Mouse (Mus musculus) forelimb bud, embryonic 11.5 days (tissue): ENCODE measurements around the gene AI481877.

Experiments
- DNase-seq: peaks from one replicate; pipeline ENCODE4 v3.0.0-alpha.2; 2012; ENCODE audit warnings: low read depth, low spot score

The AI481877 gene

GRCm38 (mm10) chr4:59034918-59035785 is 103.6 kb downstream of the AI481877 start, which contains the start of gene Gng10:
TSS of gene Gng10 (plus strand) at chr4:59035088.
- DNase-seq, result peak; percentile 25

DNA sequence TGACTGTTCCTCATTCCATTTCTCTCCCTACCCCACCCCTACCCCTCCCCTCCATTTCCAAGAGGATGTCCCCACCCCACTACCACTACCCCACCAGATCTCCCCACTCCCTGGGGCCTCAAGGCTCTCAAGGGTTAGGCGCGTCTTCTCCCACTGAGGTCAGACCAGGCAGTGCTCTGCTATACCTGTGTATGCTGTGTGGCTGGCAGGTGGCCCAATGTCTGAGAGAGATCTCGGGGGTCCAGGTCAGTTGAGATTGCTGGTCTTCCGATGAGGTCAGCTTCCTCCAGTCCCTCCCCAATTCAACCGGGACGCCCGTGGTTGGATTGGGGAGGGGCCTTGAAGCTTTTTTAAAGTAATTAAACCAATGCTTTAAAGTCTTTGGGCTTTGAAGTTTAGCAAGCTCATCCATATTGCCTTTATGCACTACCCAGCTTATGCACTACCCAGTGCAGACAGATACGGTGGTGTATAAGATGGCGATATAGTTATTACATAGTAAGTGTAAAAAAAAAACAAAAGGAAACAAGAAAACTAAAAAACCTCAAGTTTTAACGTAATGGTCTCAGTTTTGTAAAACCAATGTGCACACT is 104.4 kb downstream of the AI481877 start:
- no peak for DNase-seq

DNA sequence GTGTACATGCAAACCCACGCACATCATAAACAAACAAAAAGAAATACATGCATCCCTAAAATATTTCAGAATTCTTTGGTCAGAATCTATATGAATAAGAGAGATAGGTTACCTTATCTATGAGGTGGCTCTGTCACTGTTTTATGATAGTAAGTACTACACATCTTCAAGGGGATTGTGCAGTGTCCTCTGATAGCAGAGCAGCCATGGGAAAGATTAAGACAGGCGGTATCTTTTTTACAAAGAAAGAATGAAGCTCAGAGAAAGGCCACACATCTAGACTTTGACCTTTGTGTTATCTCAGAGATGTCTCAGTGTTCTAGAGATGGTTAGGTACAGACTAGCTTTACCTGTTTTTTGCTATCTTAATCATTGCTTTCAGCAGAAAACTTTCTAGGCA is 121.9 kb downstream of the AI481877 start:
- DNase-seq, result no peak

DNA sequence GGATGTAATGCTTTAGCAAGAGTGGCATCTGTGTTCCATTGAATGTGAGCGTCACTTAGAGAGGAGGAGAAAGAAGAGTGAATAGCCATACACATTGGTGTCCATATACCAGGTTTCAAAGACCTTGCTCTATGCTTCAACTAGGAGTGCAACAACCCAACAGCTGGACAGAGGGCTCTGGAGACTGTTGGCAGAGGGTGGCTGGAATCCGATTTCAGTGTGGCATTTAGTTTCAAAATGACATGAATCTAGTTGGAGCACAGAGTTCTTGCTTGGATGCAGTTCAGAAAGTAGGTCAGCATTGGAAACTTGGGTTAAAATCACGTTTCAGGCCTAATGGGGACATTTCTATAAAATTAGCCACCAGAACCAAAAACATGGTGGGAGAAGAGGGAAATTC is 123.6 kb downstream of the AI481877 start:
- no peak for DNase-seq

DNA sequence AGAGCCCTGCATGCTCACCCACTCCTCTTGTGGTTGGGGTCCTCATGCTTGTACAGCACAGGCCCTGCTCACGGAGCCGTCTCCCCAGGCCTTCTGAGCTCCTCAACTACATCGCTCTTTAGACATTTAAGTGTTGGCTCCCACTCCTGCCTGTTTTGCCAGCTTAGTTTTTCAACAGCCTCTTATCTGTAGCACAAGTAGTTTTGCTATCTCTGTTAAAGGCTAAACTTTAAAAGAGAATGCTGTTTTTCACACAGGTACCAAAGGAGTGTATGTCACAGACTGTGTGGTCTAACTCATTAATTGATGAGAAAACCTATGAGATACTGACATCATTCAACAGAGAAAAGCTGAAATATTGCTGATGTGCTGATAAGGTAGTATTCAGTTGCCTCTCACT is 127.3 kb downstream of the AI481877 start:
- no peak for DNase-seq

GRCm38 (mm10) chr4:59009696-59010095 is 129.1 kb downstream of the AI481877 start:
- DNase-seq, result no peak

DNA sequence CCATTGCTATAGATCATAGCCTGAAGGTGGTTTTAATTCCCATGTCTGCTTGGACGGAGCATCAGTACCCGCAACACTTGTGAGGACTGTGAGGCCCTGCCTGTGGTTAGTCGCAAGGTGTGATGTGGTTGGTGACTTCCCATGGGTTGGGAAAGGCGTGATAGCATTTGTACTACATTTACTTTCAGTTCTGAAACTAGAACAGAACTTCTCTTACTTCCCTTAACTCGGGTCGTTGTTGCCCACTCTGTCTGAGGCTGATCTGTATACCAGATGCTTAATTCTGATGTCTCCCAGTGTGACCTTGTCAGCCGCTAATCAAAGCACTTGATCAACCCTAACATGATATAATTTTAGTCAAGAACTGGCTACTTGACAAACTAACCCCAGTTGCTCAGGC is 129.6 kb downstream of the AI481877 start:
- no peak for DNase-seq

DNA sequence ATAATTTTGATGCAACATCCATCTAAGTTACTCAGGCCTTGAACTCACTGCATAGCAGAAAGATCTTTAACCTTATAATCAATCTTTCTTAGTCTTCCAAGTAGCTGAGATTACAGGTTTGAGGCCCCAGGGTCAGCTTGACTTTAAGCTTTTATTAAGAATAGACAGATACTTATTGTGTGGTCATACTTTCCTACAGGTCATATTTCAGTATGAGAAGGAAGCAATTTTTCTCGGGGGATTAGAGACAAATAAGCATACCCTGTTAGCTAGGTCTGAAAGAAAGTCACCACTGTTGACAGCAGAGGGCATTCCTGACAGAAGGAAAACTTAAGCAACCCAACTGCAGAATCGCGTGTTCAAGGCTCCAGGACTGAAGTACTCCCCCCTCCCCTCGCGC is 130.8 kb downstream of the AI481877 start:
- DNase-seq, result no peak

GRCm38 (mm10) chr4:59007016-59007415 is 131.8 kb downstream of the AI481877 start:
- no peak for DNase-seq

DNA sequence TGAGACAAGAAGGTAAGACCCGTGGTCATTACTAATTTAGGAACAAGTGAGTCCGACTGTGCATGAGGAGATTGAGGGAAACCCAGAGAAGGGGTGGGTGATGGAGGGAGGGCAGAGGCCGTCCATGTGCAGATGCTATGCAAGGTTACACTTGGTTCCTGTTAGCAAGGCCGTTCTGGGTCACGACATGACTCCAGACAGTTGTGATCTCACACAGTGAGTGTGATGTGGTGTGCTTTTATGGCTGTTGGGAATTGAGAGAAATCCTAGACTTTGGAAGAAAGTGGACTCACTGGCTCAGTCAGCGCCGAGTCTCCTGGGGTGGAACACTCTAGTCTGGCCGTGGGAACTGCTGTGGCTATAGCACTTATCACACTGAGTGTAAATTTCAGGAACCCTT is 132.6 kb downstream of the AI481877 start:
- DNase-seq, result no peak

DNA sequence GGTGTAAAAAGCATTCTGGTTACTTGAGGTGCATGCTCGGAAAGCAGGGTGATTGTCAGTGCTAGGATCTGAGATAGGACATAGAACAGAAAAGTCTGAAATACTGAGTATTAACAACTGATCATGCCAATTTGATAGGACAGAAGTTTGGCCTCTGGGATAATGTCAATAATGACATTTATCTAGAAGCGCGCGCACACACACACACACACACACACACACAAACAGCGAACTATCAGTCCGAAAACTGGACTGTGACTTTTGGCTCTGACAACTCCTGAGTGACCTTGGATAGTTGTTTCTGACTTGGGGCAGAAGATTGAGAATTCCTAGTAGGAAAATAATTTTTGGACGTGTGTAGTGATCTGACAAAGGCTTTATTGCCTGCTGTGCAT is 135.0 kb downstream of the AI481877 start:
- no peak for DNase-seq

- peak; percentile 93 for DNase-seq
Observed at GRCm38 (mm10) chr4:59002948-59003805, 135.6 kb downstream of the AI481877 start, which contains the start of gene Gm20503. TSS of gene Gm20503 (plus strand) at chr4:59003210.

GRCm38 (mm10) chr4:59000614-59001013 is 138.2 kb downstream of the AI481877 start:
- no peak for DNase-seq

- peak; percentile 76 for DNase-seq
Observed at GRCm38 (mm10) chr4:58999686-59000085, 139.1 kb downstream of the AI481877 start.

GRCm38 (mm10) chr4:58998688-58999087 is 140.1 kb downstream of the AI481877 start:
- no peak for DNase-seq

DNA sequence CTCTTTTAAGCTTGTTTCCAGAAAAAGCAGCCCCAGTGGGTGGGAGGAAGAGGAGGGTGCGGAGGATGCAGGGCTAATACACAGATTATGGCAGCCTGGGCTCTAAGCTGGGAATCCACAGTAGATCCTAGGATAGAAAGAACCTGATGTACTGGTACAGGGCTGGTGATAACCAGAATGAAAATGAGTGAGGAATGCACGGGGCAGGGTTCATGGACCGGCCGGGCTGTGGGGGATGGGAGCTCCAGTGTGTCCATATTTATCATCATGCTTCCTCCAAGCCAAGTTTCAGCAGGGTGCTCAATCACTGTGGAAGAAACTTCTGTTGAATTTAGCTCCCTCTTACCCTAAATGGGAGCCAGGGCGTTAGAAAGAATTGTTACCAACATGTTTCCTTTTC is 141.7 kb downstream of the AI481877 start:
- no peak for DNase-seq

- no peak for DNase-seq
Observed at GRCm38 (mm10) chr4:58995251-58995693, 143.5 kb downstream of the AI481877 start.

DNA sequence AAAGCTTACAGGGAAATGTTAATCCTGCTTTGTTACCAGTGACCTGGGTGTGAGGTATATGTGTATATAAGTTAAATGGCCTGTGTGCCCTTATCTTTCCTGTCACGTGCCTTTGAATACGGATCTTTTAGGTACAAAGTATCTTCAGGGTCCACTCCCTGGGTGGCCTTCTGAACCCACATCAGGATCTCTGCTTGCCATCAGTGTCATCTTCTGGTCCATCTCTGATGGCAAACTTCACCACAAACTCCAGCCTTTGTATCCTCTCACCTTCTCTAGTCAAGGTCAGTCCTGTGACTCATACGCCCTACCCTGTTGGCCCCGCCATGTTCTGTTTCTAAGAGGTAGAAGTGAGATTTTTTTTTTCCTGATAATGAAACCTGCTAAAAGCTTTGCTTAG is 144.0 kb downstream of the AI481877 start, which contains the start of gene Dnajc25:
Gene Dnajc25 (plus strand): TSS at position 301 of the 400 bp plus-strand sequence.
- DNase-seq, result no peak
